Mouse (Mus musculus) ES-Bruce4 (cell line): ENCODE results near the gene Chm.
"Not testable (repeated sequence)": the region's sequence is repeated elsewhere in the genome, so short reads cannot be mapped to it uniquely, and the experiment has no call there.

ENCODE experiments used
- CTCF ChIP-seq: IDR thresholded peaks from one replicate; pipeline ENCODE4 v1.8.1; 2011; ENCODE audit warnings: low read depth, low read length
- EP300 ChIP-seq: IDR thresholded peaks from 2 replicates; pipeline ENCODE4 v1.6.1; 2011; ENCODE audit warnings: low read depth, low read length; ENCODE audit not compliant: insufficient read depth
- POLR2A ChIP-seq: IDR thresholded peaks from one replicate; pipeline ENCODE4 v1.8.1; 2011; ENCODE audit warnings: low read length; ENCODE audit not compliant: insufficient read depth

DNA sequence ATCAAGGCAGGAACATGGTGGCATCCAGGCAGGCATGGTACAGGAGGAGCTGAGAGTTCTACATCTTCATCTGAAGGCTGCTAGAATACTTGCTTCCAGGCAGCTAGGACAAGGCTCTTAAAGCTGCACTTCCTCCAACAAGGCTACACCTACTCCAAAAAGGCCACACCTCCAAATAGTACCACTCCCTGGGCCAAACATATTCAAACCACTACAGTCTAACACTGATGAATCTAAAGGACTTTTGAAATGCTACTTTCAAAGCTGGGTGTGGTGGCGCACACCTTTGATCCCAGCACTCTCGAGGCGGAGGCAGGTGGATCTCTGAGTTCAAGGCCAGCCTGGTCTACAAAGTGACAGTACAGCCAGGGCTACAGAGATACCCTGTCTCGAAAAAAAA, 4.5 kb downstream of the Chm start:
- TF ChIP-seq CTCF, EP300, POLR2A: not testable (repeated sequence)
